Mouse (Mus musculus): Measurements from ENCODE around the gene Dmbx1. TPM values are rescaled to one million over a fixed set of nuclear protein-coding genes. Genes with fewer than 3 reads are reported as not detected.

Dmbx1 gene
- polyA plus RNA-seq, 1 experiment: 0.02 TPM

GRCm38 (mm10) chr4:115927637-115928036 lies 12.1 kb downstream of the Dmbx1 start:
- Histone ChIP-seq H3K27me3 (ENCODE audit: control insufficient read depth, insufficient read depth, insufficient read length) (peaks cover 16% of the 10 kb centered on the region), H3K4me3 (ENCODE audit: insufficient read depth, poor library complexity, severe bottlenecking) (no peak overlapping the region)

GRCm38 (mm10) chr4:115923262-115923880 lies 16.4 kb downstream of the Dmbx1 start:
- no peak for TF ChIP-seq MYOD1 (IDR thresholded peaks at IDR 0.05; ENCODE audit: control insufficient read depth, insufficient read length, low read depth)
- TF ChIP-seq FOSL1 (IDR thresholded peaks at IDR 0.05; ENCODE audit: insufficient read depth, low read length, poor library complexity, severe bottlenecking): no peak
- no peak for TF ChIP-seq MAX (IDR thresholded peaks at IDR 0.05)
- TF ChIP-seq USF1 (IDR thresholded peaks at IDR 0.05; ENCODE audit: low read depth): no peak
- TF ChIP-seq CEBPB (IDR thresholded peaks at IDR 0.05; ENCODE audit: low read depth): no peak
- TF ChIP-seq CTCF (IDR thresholded peaks at IDR 0.05; ENCODE audit: control insufficient read depth, insufficient read depth, insufficient read length): no peak
- no peak for TF ChIP-seq MYOG (IDR thresholded peaks at IDR 0.05; ENCODE audit: control insufficient read depth, extremely low read depth, insufficient read length)
- Histone ChIP-seq H3K27me3 (ENCODE audit: control insufficient read depth, insufficient read depth, insufficient read length) (no peaks in the 10 kb centered on the region), H3K79me3 (ENCODE audit: low read depth) (no peaks in the 10 kb centered on the region), H3K4me3 (ENCODE audit: insufficient read depth, poor library complexity, severe bottlenecking) (no peak overlapping the region), H3K79me2 (ENCODE audit: control insufficient read depth, insufficient read depth) (no peaks in the 10 kb centered on the region), H3K36me3 (ENCODE audit: control insufficient read depth, insufficient read depth) (no peaks in the 10 kb centered on the region), H3ac (ENCODE audit: control insufficient read depth, insufficient read length, low read depth) (no peak overlapping the region)

More at GRCm38 (mm10) chr4:115927637-115928036, 12.1 kb downstream of the Dmbx1 start:
- Histone ChIP-seq H3K36me3 (ENCODE audit: control insufficient read depth, insufficient read depth) (no peaks in the 10 kb centered on the region), H3K79me2 (ENCODE audit: control insufficient read depth, insufficient read depth) (no peaks in the 10 kb centered on the region), H3K79me3 (ENCODE audit: low read depth) (no peaks in the 10 kb centered on the region), H3ac (ENCODE audit: control insufficient read depth, insufficient read length, low read depth) (no peak overlapping the region)
- no peak for TF ChIP-seq MAX (IDR thresholded peaks at IDR 0.05)
- no peak for TF ChIP-seq USF1 (IDR thresholded peaks at IDR 0.05; ENCODE audit: low read depth)
- TF ChIP-seq MYOD1 (IDR thresholded peaks at IDR 0.05; ENCODE audit: control insufficient read depth, insufficient read length, low read depth): peak; percentile 54
- no peak for TF ChIP-seq CEBPB (IDR thresholded peaks at IDR 0.05; ENCODE audit: low read depth)
- TF ChIP-seq CTCF (IDR thresholded peaks at IDR 0.05; ENCODE audit: control insufficient read depth, insufficient read depth, insufficient read length): no peak

GRCm38 (mm10) chr4:115922688-115923087 lies 17.0 kb downstream of the Dmbx1 start:
- H3K4me3 ChIP-seq (ENCODE audit: insufficient read depth, poor library complexity, severe bottlenecking): no peak overlapping the region
- no peaks in the 10 kb centered on the region for H3K36me3 ChIP-seq (ENCODE audit: control insufficient read depth, insufficient read depth)
- H3K27me3 ChIP-seq (ENCODE audit: control insufficient read depth, insufficient read depth, insufficient read length): no peaks in the 10 kb centered on the region
- no peaks in the 10 kb centered on the region for H3K79me3 ChIP-seq (ENCODE audit: low read depth)
- no peaks in the 10 kb centered on the region for H3K79me2 ChIP-seq (ENCODE audit: control insufficient read depth, insufficient read depth)
- no peak overlapping the region for H3ac ChIP-seq (ENCODE audit: control insufficient read depth, insufficient read length, low read depth)
- no peak for TF ChIP-seq CTCF (IDR thresholded peaks at IDR 0.05; ENCODE audit: control insufficient read depth, insufficient read depth, insufficient read length)
- peak; percentile 52 for TF ChIP-seq FOSL1 (IDR thresholded peaks at IDR 0.05; ENCODE audit: insufficient read depth, low read length, poor library complexity, severe bottlenecking)
- TF ChIP-seq CEBPB (IDR thresholded peaks at IDR 0.05; ENCODE audit: low read depth): peak; percentile 68
- TF ChIP-seq MYOG (IDR thresholded peaks at IDR 0.05; ENCODE audit: control insufficient read depth, extremely low read depth, insufficient read length): no peak

- Histone ChIP-seq H3K79me3 (ENCODE audit: low read depth) (no peaks in the 10 kb centered on the region), H3K4me3 (ENCODE audit: insufficient read depth, poor library complexity, severe bottlenecking) (no peak overlapping the region), H3K27me3 (ENCODE audit: control insufficient read depth, insufficient read depth, insufficient read length) (no peaks in the 10 kb centered on the region), H3K79me2 (ENCODE audit: control insufficient read depth, insufficient read depth) (no peaks in the 10 kb centered on the region), H3ac (ENCODE audit: control insufficient read depth, insufficient read length, low read depth) (no peak overlapping the region), H3K36me3 (ENCODE audit: control insufficient read depth, insufficient read depth) (no peaks in the 10 kb centered on the region)
- TF ChIP-seq USF1 (IDR thresholded peaks at IDR 0.05; ENCODE audit: low read depth) (no peak), CTCF (IDR thresholded peaks at IDR 0.05; ENCODE audit: control insufficient read depth, insufficient read depth, insufficient read length) (no peak), CEBPB (IDR thresholded peaks at IDR 0.05; ENCODE audit: low read depth) (no peak), FOSL1 (IDR thresholded peaks at IDR 0.05; ENCODE audit: insufficient read depth, low read length, poor library complexity, severe bottlenecking) (no peak), MAX (IDR thresholded peaks at IDR 0.05) (no peak), MYOD1 (IDR thresholded peaks at IDR 0.05; ENCODE audit: control insufficient read depth, insufficient read length, low read depth) (no peak), MYOG (IDR thresholded peaks at IDR 0.05; ENCODE audit: control insufficient read depth, extremely low read depth, insufficient read length) (no peak)
These were observed 19.8 kb downstream of the Dmbx1 start for GRCm38 (mm10) chr4:115919911-115920310.

- Histone ChIP-seq H3K27me3 (ENCODE audit: control insufficient read depth, insufficient read depth, insufficient read length) (peaks cover 15% of the 10 kb centered on the region), H3K4me3 (ENCODE audit: insufficient read depth, poor library complexity, severe bottlenecking) (no peak overlapping the region), H3K79me3 (ENCODE audit: low read depth) (no peaks in the 10 kb centered on the region), H3K79me2 (ENCODE audit: control insufficient read depth, insufficient read depth) (no peaks in the 10 kb centered on the region), H3K36me3 (ENCODE audit: control insufficient read depth, insufficient read depth) (no peaks in the 10 kb centered on the region), H3ac (ENCODE audit: control insufficient read depth, insufficient read length, low read depth) (no peak overlapping the region)
- TF ChIP-seq MYOG (IDR thresholded peaks at IDR 0.05; ENCODE audit: control insufficient read depth, extremely low read depth, insufficient read length): no peak
- TF ChIP-seq CTCF (IDR thresholded peaks at IDR 0.05; ENCODE audit: control insufficient read depth, insufficient read depth, insufficient read length): no peak
- no peak for TF ChIP-seq USF1 (IDR thresholded peaks at IDR 0.05; ENCODE audit: low read depth)
- TF ChIP-seq FOSL1 (IDR thresholded peaks at IDR 0.05; ENCODE audit: insufficient read depth, low read length, poor library complexity, severe bottlenecking): no peak
- TF ChIP-seq MYOD1 (IDR thresholded peaks at IDR 0.05; ENCODE audit: control insufficient read depth, insufficient read length, low read depth): no peak
- no peak for TF ChIP-seq MAX (IDR thresholded peaks at IDR 0.05)
- no peak for TF ChIP-seq CEBPB (IDR thresholded peaks at IDR 0.05; ENCODE audit: low read depth)
These were observed 28.1 kb downstream of the Dmbx1 start for GRCm38 (mm10) chr4:115911586-115911985.

- peaks cover 15% of the 10 kb centered on the region for H3K27me3 ChIP-seq (ENCODE audit: control insufficient read depth, insufficient read depth, insufficient read length)
- H3K36me3 ChIP-seq (ENCODE audit: control insufficient read depth, insufficient read depth): no peaks in the 10 kb centered on the region
- H3K79me3 ChIP-seq (ENCODE audit: low read depth): no peaks in the 10 kb centered on the region
- H3K79me2 ChIP-seq (ENCODE audit: control insufficient read depth, insufficient read depth): no peaks in the 10 kb centered on the region
- H3K4me3 ChIP-seq (ENCODE audit: insufficient read depth, poor library complexity, severe bottlenecking): no peak overlapping the region
- H3ac ChIP-seq (ENCODE audit: control insufficient read depth, insufficient read length, low read depth): no peak overlapping the region
- TF ChIP-seq MYOG (IDR thresholded peaks at IDR 0.05; ENCODE audit: control insufficient read depth, extremely low read depth, insufficient read length): no peak
- no peak for TF ChIP-seq CTCF (IDR thresholded peaks at IDR 0.05; ENCODE audit: control insufficient read depth, insufficient read depth, insufficient read length)
- TF ChIP-seq FOSL1 (IDR thresholded peaks at IDR 0.05; ENCODE audit: insufficient read depth, low read length, poor library complexity, severe bottlenecking): no peak
- TF ChIP-seq MYOD1 (IDR thresholded peaks at IDR 0.05; ENCODE audit: control insufficient read depth, insufficient read length, low read depth): no peak
- no peak for TF ChIP-seq MAX (IDR thresholded peaks at IDR 0.05)
- TF ChIP-seq USF1 (IDR thresholded peaks at IDR 0.05; ENCODE audit: low read depth): no peak
- no peak for TF ChIP-seq CEBPB (IDR thresholded peaks at IDR 0.05; ENCODE audit: low read depth)
These were observed 31.1 kb downstream of the Dmbx1 start for GRCm38 (mm10) chr4:115908641-115909040.

Measured in C2C12 (cell line).